Mouse (Mus musculus): ENCODE measurements around the gene Aco1. TPM values are rescaled to one million over a fixed set of nuclear protein-coding genes. Genes with fewer than 3 reads are reported as not detected.
A peak's percentile ranks its signal among the peaks of the same experiment; 100 is the strongest.
"Not testable (repeated sequence)": the region's sequence is repeated elsewhere in the genome, so short reads cannot be mapped to it uniquely, and the experiment has no call there.

Aco1 gene
- 15.4 and 19.2 TPM in 2 replicates for total RNA-seq (2015)
- total RNA-seq (2017), result 18.5 and 21.0 TPM in 2 replicates

- ATAC-seq (replicated peaks; ENCODE audit: poor library complexity), result peak; percentile 70
Measured at GRCm38 (mm10) chr4:40142743-40143532, at the start of gene Aco1. Aco1 (plus strand) TSS chr4:40143081.

GRCm38 (mm10) chr4:40094974-40095373, 47.9 kb upstream of the Aco1 start:
- no peak for ATAC-seq (replicated peaks; ENCODE audit: poor library complexity)

- ATAC-seq (replicated peaks; ENCODE audit: poor library complexity), result no peak
Measured at GRCm38 (mm10) chr4:40102996-40103395, 39.9 kb upstream of the Aco1 start.

GRCm38 (mm10) chr4:40106004-40106536, 36.8 kb upstream of the Aco1 start:
- ATAC-seq (replicated peaks; ENCODE audit: poor library complexity), result no peak

- no peak for ATAC-seq (replicated peaks; ENCODE audit: poor library complexity)
Measured at GRCm38 (mm10) chr4:40108030-40108429, 34.9 kb upstream of the Aco1 start.

GRCm38 (mm10) chr4:40113173-40113572, 29.7 kb upstream of the Aco1 start:
- no peak for ATAC-seq (replicated peaks; ENCODE audit: poor library complexity)

GRCm38 (mm10) chr4:40121221-40121620, 21.7 kb upstream of the Aco1 start:
- no peak for ATAC-seq (replicated peaks; ENCODE audit: poor library complexity)

GRCm38 (mm10) chr4:40122291-40122690, 20.6 kb upstream of the Aco1 start:
- not testable (repeated sequence) for ATAC-seq (replicated peaks; ENCODE audit: poor library complexity)

GRCm38 (mm10) chr4:40134468-40135102, 8.3 kb upstream of the Aco1 start:
- peak; percentile 83 for ATAC-seq (replicated peaks; ENCODE audit: poor library complexity)

GRCm38 (mm10) chr4:40136519-40136918, 6.4 kb upstream of the Aco1 start:
- ATAC-seq (replicated peaks; ENCODE audit: poor library complexity), result peak; percentile 27; the same call in 1 of the 2 replicates

GRCm38 (mm10) chr4:40139663-40140255, 3.1 kb upstream of the Aco1 start:
- peak; percentile 15 for ATAC-seq (replicated peaks; ENCODE audit: poor library complexity)

- no peak for ATAC-seq (replicated peaks; ENCODE audit: poor library complexity)
Measured at GRCm38 (mm10) chr4:40143533-40143871, 621 bp downstream of the Aco1 start.

- no peak for ATAC-seq (replicated peaks; ENCODE audit: poor library complexity)
Measured at GRCm38 (mm10) chr4:40144543-40144942, 1.7 kb downstream of the Aco1 start.

- no peak for ATAC-seq (replicated peaks; ENCODE audit: poor library complexity)
Measured at GRCm38 (mm10) chr4:40144981-40145380, 2.1 kb downstream of the Aco1 start.

GRCm38 (mm10) chr4:40148281-40148680, 5.4 kb downstream of the Aco1 start:
- ATAC-seq (replicated peaks; ENCODE audit: poor library complexity), result no peak

- no peak for ATAC-seq (replicated peaks; ENCODE audit: poor library complexity)
Measured at GRCm38 (mm10) chr4:40150046-40150445, 7.2 kb downstream of the Aco1 start.

- ATAC-seq (replicated peaks; ENCODE audit: poor library complexity), result no peak
Measured at GRCm38 (mm10) chr4:40152771-40153170, 9.9 kb downstream of the Aco1 start.

GRCm38 (mm10) chr4:40153500-40153899, 10.6 kb downstream of the Aco1 start:
- ATAC-seq (replicated peaks; ENCODE audit: poor library complexity), result no peak

GRCm38 (mm10) chr4:40154751-40155150, 11.9 kb downstream of the Aco1 start:
- ATAC-seq (replicated peaks; ENCODE audit: poor library complexity), result no peak

GRCm38 (mm10) chr4:40155467-40155999, 12.7 kb downstream of the Aco1 start:
- no peak for ATAC-seq (replicated peaks; ENCODE audit: poor library complexity)

GRCm38 (mm10) chr4:40156153-40156552, 13.3 kb downstream of the Aco1 start:
- peak; percentile 84 for ATAC-seq (replicated peaks; ENCODE audit: poor library complexity)
